In the genomic region with DNA sequence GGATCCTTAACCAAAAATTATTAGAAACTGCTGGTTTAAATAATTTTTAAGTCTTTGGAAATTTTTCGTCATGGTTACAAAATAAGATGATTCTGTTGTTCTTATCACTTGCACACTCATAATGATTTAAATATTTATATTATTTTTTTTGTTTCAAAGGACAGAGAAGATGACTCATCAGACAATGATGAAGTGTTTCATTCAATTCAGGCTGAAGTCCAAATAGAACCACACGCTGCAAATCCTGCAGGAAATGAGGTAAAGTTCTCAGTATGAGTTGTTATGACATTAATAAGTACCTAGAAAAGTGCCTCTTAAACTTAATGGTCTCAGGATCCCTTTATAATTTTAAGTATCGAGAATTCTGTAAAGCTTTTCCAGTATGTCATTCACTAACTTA, we compare ENCODE assay signal across 21 mouse cellular contexts.
"Had no signal": no experiment of that assay in that cellular context is flagged by ENCODE, and none has a peak within 500 bp of the region (broad histone marks: within the 10 kb centered on the region; RNA-seq: fewer than 3 reads in every experiment).

No protein-coding gene starts in this region.

- H3K27me3 ChIP-seq: intestine, embryonic 15.5 days; limb, embryonic 15.5 days; midbrain, embryonic 12.5 days; midbrain, embryonic 15.5 days; neural tube, embryonic 12.5 days; neural tube, embryonic 15.5 days; stomach, embryonic 15.5 days had no signal

- DNase-seq: kidney, adult 11 months; kidney, adult 8-10 months; kidney, postnatal 10 days; kidney, postnatal 36 days; left cerebral cortex, postnatal 4 days; liver, postnatal 0 days; right cerebral cortex, adult 18-20 months; right cerebral cortex, postnatal 14 days; spleen, adult 18-20 months; thymus, postnatal 25 days had no signal

- H3K27ac ChIP-seq: intestine, embryonic 15.5 days; kidney, embryonic 15.5 days; limb, embryonic 12.5 days; limb, embryonic 15.5 days; liver, embryonic 14.5 days; midbrain, embryonic 12.5 days; midbrain, embryonic 15.5 days; neural tube, embryonic 12.5 days; neural tube, embryonic 15.5 days; stomach, embryonic 15.5 days had no signal

- H3K36me3 ChIP-seq: intestine, embryonic 15.5 days; kidney, embryonic 15.5 days; limb, embryonic 12.5 days; midbrain, embryonic 12.5 days; midbrain, embryonic 15.5 days; neural tube, embryonic 12.5 days; neural tube, embryonic 15.5 days; stomach, embryonic 15.5 days had no signal

- ATAC-seq: intestine, embryonic 15.5 days; liver, postnatal 0 days; midbrain, embryonic 15.5 days had no signal

- H3K4me1 ChIP-seq: intestine, embryonic 15.5 days; kidney, embryonic 15.5 days; limb, embryonic 12.5 days; limb, embryonic 15.5 days; midbrain, embryonic 12.5 days; midbrain, embryonic 15.5 days; neural tube, embryonic 12.5 days; neural tube, embryonic 15.5 days; stomach, embryonic 15.5 days had no signal

- H3K9me3 ChIP-seq: intestine, embryonic 15.5 days; kidney, embryonic 15.5 days; limb, embryonic 12.5 days; limb, embryonic 15.5 days; midbrain, embryonic 12.5 days; midbrain, embryonic 15.5 days; neural tube, embryonic 12.5 days; neural tube, embryonic 15.5 days; stomach, embryonic 15.5 days had no signal

- H3K9ac ChIP-seq: intestine, embryonic 15.5 days; kidney, embryonic 15.5 days; limb, embryonic 12.5 days; limb, embryonic 15.5 days; liver, embryonic 14.5 days; liver, postnatal 0 days; midbrain, embryonic 12.5 days; midbrain, embryonic 15.5 days; neural tube, embryonic 12.5 days; neural tube, embryonic 15.5 days; stomach, embryonic 15.5 days had no signal

- H3K4me3 ChIP-seq: intestine, embryonic 15.5 days; kidney, embryonic 15.5 days; limb, embryonic 12.5 days; limb, embryonic 15.5 days; midbrain, embryonic 12.5 days; midbrain, embryonic 15.5 days; neural tube, embryonic 12.5 days; neural tube, embryonic 15.5 days; stomach, embryonic 15.5 days had no signal

- H3K4me2 ChIP-seq: intestine, embryonic 15.5 days; kidney, embryonic 15.5 days; limb, embryonic 12.5 days; limb, embryonic 15.5 days; liver, embryonic 11.5 days; midbrain, embryonic 12.5 days; midbrain, embryonic 15.5 days; neural tube, embryonic 12.5 days; neural tube, embryonic 15.5 days; stomach, embryonic 15.5 days had no signal
